Mouse (Mus musculus) forebrain, embryonic 11.5 days (tissue): Measurements from ENCODE around the gene Fadd. TPM values are rescaled to one million over a fixed set of nuclear protein-coding genes. Genes with fewer than 3 reads are reported as not detected.

ENCODE experiments used
- ATAC-seq: fragments of 200-750 bp; cut with Nextera tagmentation; replicated peaks from 2 replicates; pipeline ENCODE4 v1.8.0; 2017; ENCODE audit warnings: moderate TSS enrichment; ENCODE audit not compliant: low FRiP score
- DNase-seq: peaks from one replicate; pipeline ENCODE4 v3.0.0-alpha.2; 2017; ENCODE audit warnings: low spot score
- H3K27ac ChIP-seq: fragments of 300-500 bp; sonication (generic); 2 replicates; pipeline ENCODE4 v1.5.1; 2014; ENCODE audit warnings: low read depth, low read length
- H3K27me3 ChIP-seq: fragments of 300-500 bp; sonication (generic); 2 replicates; pipeline ENCODE4 v1.6.1; 2014; ENCODE audit warnings: mild to moderate bottlenecking, low read length, mixed read lengths; ENCODE audit not compliant: control insufficient read depth, insufficient read depth
- H3K36me3 ChIP-seq: fragments of 300-500 bp; sonication (generic); 2 replicates; pipeline ENCODE4 v1.6.1; 2014; ENCODE audit warnings: mild to moderate bottlenecking, low read length, moderate library complexity, mixed read lengths; ENCODE audit not compliant: control insufficient read depth, insufficient read depth
- H3K4me1 ChIP-seq: fragments of 300-500 bp; sonication (generic); replicated peaks from 2 replicates; pipeline ENCODE4 v1.6.1; 2014; ENCODE audit warnings: low read length, mixed read lengths; ENCODE audit not compliant: control insufficient read depth, insufficient read depth
- H3K4me2 ChIP-seq: fragments of 300-500 bp; sonication (generic); 2 replicates; pipeline ENCODE4 v1.6.1; 2014; ENCODE audit warnings: low read depth, mild to moderate bottlenecking, low read length, moderate library complexity, mixed read lengths; ENCODE audit not compliant: severe bottlenecking
- H3K4me3 ChIP-seq: fragments of 300-500 bp; sonication (generic); 2 replicates; pipeline ENCODE4 v1.5.1; 2014; ENCODE audit warnings: low read depth, low read length
- H3K9ac ChIP-seq: fragments of 300-500 bp; sonication (generic); 2 replicates; pipeline ENCODE4 v1.6.1; 2014; ENCODE audit warnings: low read length
- H3K9me3 ChIP-seq: fragments of 300-500 bp; sonication (generic); 2 replicates; pipeline ENCODE4 v1.6.1; 2016; ENCODE audit warnings: low read length, mixed read lengths; ENCODE audit not compliant: control insufficient read depth
- WGBS: fragments of 180-500 bp; shearing (Covaris S2); extraction: QIAGEN DNeasy Blood & Tissue Kit; methylation state at CpG from one replicate; pipeline ENCODE4 v1.1.7; 2014; 5-methylcytosine and 5-hydroxymethylcytosine counted together
- polyA plus RNA-seq: library from polyadenylated mRNA; unstranded; fragments of >200 nt; fragmentation: Nextera tagmentation; extraction: Ambion mirVana; gene quantifications from 2 replicates; pipeline ENCODE4 v1.2.1, GENCODE M21; 2014

Gene Fadd
- polyA plus RNA-seq, 1 experiment from 2014 or later: 10.3 TPM

GRCm38 (mm10) chr7:144615343-144615742 lies 33.1 kb upstream of the Fadd start:
- WGBS: 79% methylated on average over 6 of the region's 6 CpGs
- H3K27ac ChIP-seq: no peak overlapping the region

GRCm38 (mm10) chr7:144612829-144613228 lies 30.6 kb upstream of the Fadd start:
- H3K4me2 ChIP-seq: no peak overlapping the region
- no peak for DNase-seq
- no peaks in the 10 kb centered on the region for H3K9me3 ChIP-seq
- no peaks in the 10 kb centered on the region; the same call in 1 of the 2 replicates for H3K36me3 ChIP-seq
- H3K4me3 ChIP-seq: no peak overlapping the region
- no peak for ATAC-seq
- H3K4me1 ChIP-seq: no peaks in the 10 kb centered on the region
- H3K9ac ChIP-seq: no peak overlapping the region
- H3K27ac ChIP-seq: no peak overlapping the region
- 83% methylated on average over 4 of the region's 4 CpGs for WGBS
- no peaks in the 10 kb centered on the region for H3K27me3 ChIP-seq

More at GRCm38 (mm10) chr7:144615343-144615742, 33.1 kb upstream of the Fadd start:
- Histone ChIP-seq H3K4me2 (no peak overlapping the region), H3K27me3 (no peaks in the 10 kb centered on the region), H3K4me1 (no peaks in the 10 kb centered on the region), H3K9ac (no peak overlapping the region), H3K4me3 (no peak overlapping the region), H3K9me3 (no peaks in the 10 kb centered on the region), H3K36me3 (no peaks in the 10 kb centered on the region)
- ATAC-seq (no peak), DNase-seq (no peak)

GRCm38 (mm10) chr7:144612351-144612750 lies 30.1 kb upstream of the Fadd start:
- no peaks in the 10 kb centered on the region for H3K4me1 ChIP-seq
- H3K27ac ChIP-seq: no peak overlapping the region
- no peak for ATAC-seq
- H3K4me2 ChIP-seq: no peak overlapping the region
- no peaks in the 10 kb centered on the region for H3K9me3 ChIP-seq
- no peak overlapping the region for H3K9ac ChIP-seq
- DNase-seq: no peak
- H3K4me3 ChIP-seq: no peak overlapping the region
- no peaks in the 10 kb centered on the region for H3K27me3 ChIP-seq
- WGBS: 82% methylated on average over 4 of the region's 4 CpGs
- no peaks in the 10 kb centered on the region; the same call in 1 of the 2 replicates for H3K36me3 ChIP-seq

GRCm38 (mm10) chr7:144611595-144611994 lies 29.3 kb upstream of the Fadd start:
- H3K27ac ChIP-seq: no peak overlapping the region
- H3K9me3 ChIP-seq: no peaks in the 10 kb centered on the region
- H3K4me3 ChIP-seq: no peak overlapping the region
- H3K4me2 ChIP-seq: no peak overlapping the region
- no peak for ATAC-seq
- no peaks in the 10 kb centered on the region; the same call in 1 of the 2 replicates for H3K36me3 ChIP-seq
- no peaks in the 10 kb centered on the region for H3K4me1 ChIP-seq
- DNase-seq: no peak
- no peak overlapping the region for H3K9ac ChIP-seq
- H3K27me3 ChIP-seq: no peaks in the 10 kb centered on the region
- WGBS: 93% methylated on average over 16 of the region's 16 CpGs

GRCm38 (mm10) chr7:144609568-144609967 lies 27.3 kb upstream of the Fadd start:
- no peaks in the 10 kb centered on the region; the same call in 1 of the 2 replicates for H3K36me3 ChIP-seq
- WGBS: 87% methylated on average over 7 of the region's 7 CpGs

GRCm38 (mm10) chr7:144607862-144608261 lies 25.6 kb upstream of the Fadd start:
- DNase-seq (no peak), ATAC-seq (no peak)
- H3K4me2 ChIP-seq: no peak overlapping the region
- WGBS: 91% methylated on average over 15 of the region's 15 CpGs
- H3K9me3 ChIP-seq: no peaks in the 10 kb centered on the region
- no peak overlapping the region for H3K4me3 ChIP-seq
- H3K27me3 ChIP-seq: no peaks in the 10 kb centered on the region
- H3K4me1 ChIP-seq: no peaks in the 10 kb centered on the region
- no peak overlapping the region for H3K27ac ChIP-seq
- H3K36me3 ChIP-seq: no peaks in the 10 kb centered on the region; the same call in 1 of the 2 replicates
- no peak overlapping the region for H3K9ac ChIP-seq

More at GRCm38 (mm10) chr7:144609568-144609967, 27.3 kb upstream of the Fadd start:
- ATAC-seq: no peak
- Histone ChIP-seq H3K4me1 (no peaks in the 10 kb centered on the region), H3K4me3 (no peak overlapping the region), H3K27ac (no peak overlapping the region), H3K9ac (no peak overlapping the region), H3K4me2 (no peak overlapping the region), H3K27me3 (no peaks in the 10 kb centered on the region), H3K9me3 (no peaks in the 10 kb centered on the region)
- no peak for DNase-seq

- H3K4me1 ChIP-seq: peaks cover 7% of the 10 kb centered on the region
- no peaks in the 10 kb centered on the region for H3K27me3 ChIP-seq
- no peak for ATAC-seq
- no peak overlapping the region for H3K9ac ChIP-seq
- H3K9me3 ChIP-seq: no peaks in the 10 kb centered on the region
- no peak overlapping the region for H3K4me3 ChIP-seq
- no peak overlapping the region for H3K27ac ChIP-seq
- no peak overlapping the region for H3K4me2 ChIP-seq
- no peak for DNase-seq
- H3K36me3 ChIP-seq: no peaks in the 10 kb centered on the region; the same call in 1 of the 2 replicates
- WGBS: 89% methylated on average over 4 of the region's 4 CpGs
These were observed 22.5 kb upstream of the Fadd start for GRCm38 (mm10) chr7:144604735-144605134.

- no peaks in the 10 kb centered on the region; the same call in 1 of the 2 replicates for H3K36me3 ChIP-seq
- no peak overlapping the region for H3K9ac ChIP-seq
- no peak overlapping the region for H3K4me2 ChIP-seq
- no peak overlapping the region for H3K4me3 ChIP-seq
- H3K27ac ChIP-seq: no peak overlapping the region
- H3K4me1 ChIP-seq: peaks cover 7% of the 10 kb centered on the region
- DNase-seq (no peak), ATAC-seq (no peak)
- no peaks in the 10 kb centered on the region for H3K27me3 ChIP-seq
- no peaks in the 10 kb centered on the region for H3K9me3 ChIP-seq
- WGBS: 100% methylated on average over 2 of the region's 2 CpGs
These were observed 22.0 kb upstream of the Fadd start for GRCm38 (mm10) chr7:144604291-144604690.

GRCm38 (mm10) chr7:144600333-144600900 lies 18.2 kb upstream of the Fadd start:
- 19% methylated on average over 6 of the region's 6 CpGs for WGBS
- 0 out of 2 replicates have a peak overlapping the region, but pooled peaks have one; percentile 38 for H3K27ac ChIP-seq

More at GRCm38 (mm10) chr7:144600333-144600900, 18.2 kb upstream of the Fadd start:
- Histone ChIP-seq H3K9ac (no peak overlapping the region), H3K4me1 (peaks cover 7% of the 10 kb centered on the region), H3K4me3 (no peak overlapping the region), H3K4me2 (no peak overlapping the region), H3K36me3 (no peaks in the 10 kb centered on the region), H3K27me3 (no peaks in the 10 kb centered on the region), H3K9me3 (no peaks in the 10 kb centered on the region)
- ATAC-seq: no peak
- no peak for DNase-seq
